Mouse (Mus musculus) ES-Bruce4 (cell line): Measurements from ENCODE around the gene Hkdc1. TPM values are rescaled to one million over a fixed set of nuclear protein-coding genes. Genes with fewer than 3 reads are reported as not detected.

Source experiments
- H3K27ac ChIP-seq: 2 replicates; pipeline ENCODE4 v1.5.1; 2012; ENCODE audit warnings: low read length, inconsistent platforms; ENCODE audit not compliant: insufficient read depth
- H3K27me3 ChIP-seq: 2 replicates; pipeline ENCODE4 v1.6.1; 2012; ENCODE audit warnings: mild to moderate bottlenecking, low read length, inconsistent platforms; ENCODE audit not compliant: control insufficient read depth, poor library complexity, insufficient read depth, severe bottlenecking
- H3K36me3 ChIP-seq: 2 replicates; pipeline ENCODE4 v1.6.1; 2012; ENCODE audit warnings: inconsistent platforms, mild to moderate bottlenecking, low read length, moderate library complexity; ENCODE audit not compliant: control insufficient read depth, poor library complexity, insufficient read depth, severe bottlenecking
- H3K4me1 ChIP-seq: one replicate; pipeline ENCODE4 v1.8.1; 2011; ENCODE audit warnings: low read length; ENCODE audit not compliant: control insufficient read depth, insufficient read depth
- H3K4me3 ChIP-seq: 2 replicates; pipeline ENCODE4 v1.5.1; 2011; ENCODE audit warnings: low read depth, mild to moderate bottlenecking, low read length
- H3K9ac ChIP-seq: 2 replicates; pipeline ENCODE4 v1.6.1; 2012; ENCODE audit warnings: low read depth, mild to moderate bottlenecking, inconsistent platforms; ENCODE audit not compliant: poor library complexity, severe bottlenecking
- H3K9me3 ChIP-seq: replicated peaks from 2 replicates; pipeline ENCODE4 v1.6.1; 2012; ENCODE audit warnings: mild to moderate bottlenecking, low read length, inconsistent platforms; ENCODE audit not compliant: control insufficient read depth, poor library complexity, insufficient read depth, severe bottlenecking
- CTCF ChIP-seq: IDR thresholded peaks from one replicate; pipeline ENCODE4 v1.8.1; 2011; ENCODE audit warnings: low read depth, low read length
- EP300 ChIP-seq: IDR thresholded peaks from 2 replicates; pipeline ENCODE4 v1.6.1; 2011; ENCODE audit warnings: low read depth, low read length; ENCODE audit not compliant: insufficient read depth
- POLR2A ChIP-seq: IDR thresholded peaks from one replicate; pipeline ENCODE4 v1.8.1; 2011; ENCODE audit warnings: low read length; ENCODE audit not compliant: insufficient read depth
- polyA plus RNA-seq: library from polyadenylated mRNA; stranded (reverse); fragments of >200 nt; gene quantifications from 2 replicates; pipeline ENCODE4 v1.2.4, GENCODE M21; 2011; ENCODE audit warnings: low read depth; ENCODE audit not compliant: missing spikeins, insufficient read depth, insufficient read length

The Hkdc1 gene
- polyA plus RNA-seq, 1 experiment, result 0.16 TPM

DNA sequence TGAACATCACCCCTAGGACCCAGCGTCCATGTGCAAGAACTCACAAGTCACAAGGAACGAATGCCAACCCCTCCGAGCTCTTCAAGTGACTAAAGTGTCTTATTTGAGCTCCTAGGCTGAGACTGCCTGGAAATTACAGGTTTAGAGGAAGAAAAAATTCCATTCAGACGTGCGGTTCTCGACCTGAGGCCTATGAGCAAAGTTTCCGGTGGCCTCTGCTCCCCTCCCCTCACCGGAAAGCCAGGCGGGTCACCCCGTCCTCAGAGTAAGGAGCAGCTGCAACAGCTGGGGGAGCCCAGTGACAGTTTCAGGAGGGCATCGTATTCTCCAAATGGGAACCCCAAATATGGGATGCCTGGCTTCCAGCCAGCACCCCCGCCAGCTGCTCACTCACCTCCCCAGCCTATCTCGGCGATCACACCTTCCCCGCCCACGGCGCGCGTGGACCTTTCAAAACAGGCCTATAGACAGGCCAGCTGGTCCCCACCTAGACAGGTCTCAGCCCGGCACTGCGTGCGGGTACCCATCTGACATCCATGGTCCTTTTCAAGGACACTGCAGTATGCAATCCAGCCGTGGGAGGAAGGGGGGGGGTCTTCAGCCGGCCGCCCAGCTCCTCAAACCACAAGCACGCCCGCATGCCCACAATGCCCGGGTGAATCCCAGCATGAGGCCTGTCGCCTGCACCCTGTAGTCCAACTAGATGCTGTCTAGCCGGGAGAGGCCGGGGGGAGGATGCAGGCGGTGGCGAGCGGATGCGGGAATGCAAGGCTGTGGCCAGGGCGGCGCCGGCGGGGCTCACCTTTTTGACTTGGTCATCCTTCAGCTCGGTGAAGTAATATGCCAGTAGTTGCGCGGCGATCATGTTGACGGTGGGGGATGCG is 82.8 kb downstream of the Hkdc1 start:
- Histone ChIP-seq H3K27ac (no peak overlapping the region), H3K9ac (peak overlapping the region; percentile 50), H3K36me3 (no peaks in the 10 kb centered on the region), H3K4me1 (peaks cover 7% of the 10 kb centered on the region), H3K27me3 (no peaks in the 10 kb centered on the region), H3K4me3 (peak overlapping the region; percentile 76), H3K9me3 (no peaks in the 10 kb centered on the region)
- TF ChIP-seq EP300, result 0 out of 2 replicates have a peak, but pooled peaks have one; percentile 24
- no peak for TF ChIP-seq POLR2A
- TF ChIP-seq CTCF, result no peak

DNA sequence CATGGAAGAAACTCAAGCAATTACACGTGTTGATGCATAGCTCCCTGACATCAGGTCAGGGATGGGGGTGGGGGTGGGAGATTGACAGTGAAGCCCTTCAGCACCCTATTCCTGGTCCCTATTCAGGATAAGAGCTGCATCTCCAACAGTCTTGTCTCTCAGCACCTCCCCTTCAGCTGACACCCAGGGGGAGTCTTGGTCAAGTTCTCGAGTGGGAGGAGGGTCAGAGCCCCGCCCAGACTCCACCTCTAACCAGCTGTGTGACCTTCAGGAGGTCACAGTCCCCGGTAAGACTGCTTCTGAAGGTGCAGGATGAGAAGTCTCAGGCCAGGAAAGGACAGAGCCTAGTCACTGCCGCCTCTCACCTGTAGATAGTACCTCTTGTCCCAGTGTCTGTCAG is 83.7 kb downstream of the Hkdc1 start:
- H3K27ac ChIP-seq, result peak overlapping the region; percentile 58
- H3K27me3 ChIP-seq, result no peaks in the 10 kb centered on the region
- H3K36me3 ChIP-seq, result no peaks in the 10 kb centered on the region
- H3K4me3 ChIP-seq, result peak overlapping the region; percentile 10
- peaks cover 7% of the 10 kb centered on the region for H3K4me1 ChIP-seq
- TF ChIP-seq POLR2A (no peak), CTCF (no peak), EP300 (0 out of 2 replicates have a peak, but pooled peaks have one; percentile 51)
- no peaks in the 10 kb centered on the region for H3K9me3 ChIP-seq
- H3K9ac ChIP-seq, result no peak overlapping the region

DNA sequence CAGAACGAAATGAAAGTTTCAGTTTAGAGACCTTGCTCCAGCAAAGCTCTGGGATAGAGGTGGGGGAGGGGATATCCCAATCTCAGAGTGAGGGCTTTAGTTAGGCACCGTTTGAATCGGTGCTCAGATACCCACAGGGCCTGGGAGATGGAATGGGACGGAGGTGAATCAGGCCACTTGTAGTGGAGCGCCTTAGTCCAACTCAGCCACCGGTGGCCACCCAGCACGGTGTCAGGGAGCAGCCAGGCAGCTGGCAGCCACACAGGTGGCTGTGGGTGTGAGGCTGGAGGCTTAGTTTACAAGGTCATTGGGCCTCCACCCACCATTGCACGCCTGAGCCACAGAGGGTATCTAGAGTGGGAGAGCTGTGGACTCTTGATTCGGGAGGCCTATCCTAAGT is 84.1 kb downstream of the Hkdc1 start:
- Histone ChIP-seq H3K9me3 (no peaks in the 10 kb centered on the region), H3K27ac (peak overlapping the region; percentile 58)

DNA sequence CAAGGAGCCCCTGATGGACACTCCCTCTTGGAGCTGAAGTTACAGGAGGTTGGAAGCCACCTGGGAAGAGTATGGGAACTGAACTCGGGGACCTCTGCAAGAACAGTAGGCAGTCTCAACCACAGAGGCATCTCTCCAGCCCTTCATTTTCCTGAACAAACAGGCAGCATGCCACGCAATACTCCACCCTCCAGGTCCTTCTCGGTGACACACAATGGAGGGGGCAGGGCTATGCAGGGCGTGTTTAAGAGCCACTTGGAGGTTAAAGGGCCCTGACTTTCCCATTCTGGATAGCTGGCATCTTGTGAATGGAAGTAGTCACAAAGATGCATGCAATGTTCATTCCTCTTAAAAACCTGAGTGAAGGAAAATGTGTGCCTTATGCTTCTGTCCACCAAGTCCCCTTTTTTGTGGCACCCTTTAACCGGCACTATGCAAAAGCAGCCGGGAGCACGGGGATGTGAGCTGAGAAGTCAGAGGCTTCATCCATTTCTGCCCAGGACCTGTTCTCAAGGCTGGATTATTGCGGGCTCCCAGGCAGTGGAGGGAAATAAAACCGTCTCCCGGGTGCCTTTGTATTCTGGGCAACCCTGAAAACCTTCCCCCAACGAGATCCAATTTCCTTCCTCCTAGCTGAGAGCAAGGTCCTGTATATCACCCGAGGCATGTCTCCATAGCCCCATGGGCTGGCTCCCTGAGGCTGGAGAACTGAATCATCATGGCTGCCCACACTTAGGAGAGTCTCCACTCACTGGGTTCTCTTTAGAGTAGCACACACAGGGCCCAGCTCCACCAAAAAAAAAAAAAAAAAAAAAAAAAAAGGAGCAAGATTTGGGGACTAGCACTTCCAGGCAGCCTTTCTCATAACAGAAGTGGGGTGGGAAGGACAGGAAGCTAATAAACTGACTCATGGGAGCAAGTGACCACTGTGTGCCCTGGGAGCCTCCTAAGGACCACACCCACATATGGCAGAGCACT is 85.4 kb downstream of the Hkdc1 start:
- no peak overlapping the region for H3K9ac ChIP-seq
- H3K36me3 ChIP-seq, result no peaks in the 10 kb centered on the region
- no peak overlapping the region for H3K4me3 ChIP-seq
- H3K9me3 ChIP-seq, result no peaks in the 10 kb centered on the region
- peaks cover 7% of the 10 kb centered on the region for H3K4me1 ChIP-seq
- TF ChIP-seq POLR2A (no peak), CTCF (no peak), EP300 (peak; percentile 58; the same call in 1 of the 2 replicates)
- no peaks in the 10 kb centered on the region for H3K27me3 ChIP-seq
- peak overlapping the region; percentile 58 for H3K27ac ChIP-seq

More for the DNA sequence above, 84.1 kb downstream of the Hkdc1 start:
- Histone ChIP-seq H3K27me3 (no peaks in the 10 kb centered on the region), H3K9ac (no peak overlapping the region), H3K4me3 (peak overlapping the region; percentile 10), H3K36me3 (no peaks in the 10 kb centered on the region), H3K4me1 (peaks cover 7% of the 10 kb centered on the region)
- no peak; the same call in 1 of the 2 replicates for TF ChIP-seq EP300
- TF ChIP-seq POLR2A, result no peak
- TF ChIP-seq CTCF, result no peak

DNA sequence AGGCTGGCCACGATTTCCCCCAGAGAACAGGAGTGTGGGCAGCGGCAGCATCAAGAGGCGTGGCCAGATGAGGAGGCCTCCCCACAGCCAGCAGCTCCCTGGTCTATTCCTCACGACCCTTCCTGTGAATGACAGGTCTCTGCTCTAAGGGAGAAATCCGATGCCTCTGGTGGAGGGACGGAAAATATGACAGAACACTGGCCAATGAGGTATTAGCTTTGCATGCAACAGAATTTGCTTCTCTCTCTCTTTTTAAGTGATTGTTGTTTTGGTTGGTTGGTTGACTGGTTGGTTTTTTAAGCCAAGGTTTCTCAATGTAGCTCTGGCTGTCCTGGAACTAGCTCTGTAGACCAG is 86.9 kb downstream of the Hkdc1 start:
- H3K36me3 ChIP-seq, result no peaks in the 10 kb centered on the region
- H3K9me3 ChIP-seq, result no peaks in the 10 kb centered on the region
- H3K27ac ChIP-seq, result no peak overlapping the region
- TF ChIP-seq POLR2A, result no peak
- TF ChIP-seq CTCF, result no peak
- TF ChIP-seq EP300, result no peak
- H3K27me3 ChIP-seq, result no peaks in the 10 kb centered on the region
- H3K9ac ChIP-seq, result no peak overlapping the region
- peaks cover 14% of the 10 kb centered on the region for H3K4me1 ChIP-seq
- H3K4me3 ChIP-seq, result no peak overlapping the region
